Mouse (Mus musculus): ENCODE measurements around the gene Crip2. TPM values are rescaled to one million over a fixed set of nuclear protein-coding genes. Genes with fewer than 3 reads are reported as not detected.
A peak's percentile ranks its signal among the peaks of the same experiment; 100 is the strongest.

Gene Crip2
- polyA plus RNA-seq, 1 experiment, result 178 TPM

GRCm38 (mm10) chr12:113186326-113187010, 46.4 kb downstream of the Crip2 start:
- Histone ChIP-seq H3K27me3 (ENCODE audit: control insufficient read depth, insufficient read depth, low read length) (no peaks in the 10 kb centered on the region), H3K36me3 (ENCODE audit: control insufficient read depth, insufficient read depth, low read length) (no peaks in the 10 kb centered on the region), H3K4me1 (ENCODE audit: control insufficient read depth, insufficient read depth, low read length) (peaks cover 26% of the 10 kb centered on the region), H3K27ac (ENCODE audit: control insufficient read depth, insufficient read depth, low read depth, low read length) (no peak overlapping the region), H3K4me3 (ENCODE audit: control insufficient read depth, low read depth, low read length) (peak overlapping the region; percentile 28; the same call in 1 of the 2 replicates)
- TF ChIP-seq POLR2A (IDR thresholded peaks at IDR 0.05; ENCODE audit: control insufficient read depth, low read depth, low read length), result no peak
- TF ChIP-seq CTCF (IDR thresholded peaks at IDR 0.05; ENCODE audit: control insufficient read depth, insufficient read depth, insufficient replicate concordance, low read depth, low read length), result no peak

GRCm38 (mm10) chr12:113187011-113187375, 47.0 kb downstream of the Crip2 start:
- Histone ChIP-seq H3K36me3 (ENCODE audit: control insufficient read depth, insufficient read depth, low read length) (no peaks in the 10 kb centered on the region), H3K27me3 (ENCODE audit: control insufficient read depth, insufficient read depth, low read length) (no peaks in the 10 kb centered on the region), H3K4me3 (ENCODE audit: control insufficient read depth, low read depth, low read length) (no peak overlapping the region), H3K27ac (ENCODE audit: control insufficient read depth, insufficient read depth, low read depth, low read length) (no peak overlapping the region), H3K4me1 (ENCODE audit: control insufficient read depth, insufficient read depth, low read length) (peaks cover 26% of the 10 kb centered on the region)
- TF ChIP-seq POLR2A (IDR thresholded peaks at IDR 0.05; ENCODE audit: control insufficient read depth, low read depth, low read length) (no peak), CTCF (IDR thresholded peaks at IDR 0.05; ENCODE audit: control insufficient read depth, insufficient read depth, insufficient replicate concordance, low read depth, low read length) (no peak)

GRCm38 (mm10) chr12:113187584-113188295, 47.7 kb downstream of the Crip2 start:
- no peak overlapping the region for H3K27ac ChIP-seq (ENCODE audit: control insufficient read depth, insufficient read depth, low read depth, low read length)
- no peaks in the 10 kb centered on the region for H3K36me3 ChIP-seq (ENCODE audit: control insufficient read depth, insufficient read depth, low read length)
- H3K4me1 ChIP-seq (ENCODE audit: control insufficient read depth, insufficient read depth, low read length), result peaks cover 26% of the 10 kb centered on the region
- H3K27me3 ChIP-seq (ENCODE audit: control insufficient read depth, insufficient read depth, low read length), result no peaks in the 10 kb centered on the region
- TF ChIP-seq POLR2A (IDR thresholded peaks at IDR 0.05; ENCODE audit: control insufficient read depth, low read depth, low read length), result no peak
- TF ChIP-seq CTCF (IDR thresholded peaks at IDR 0.05; ENCODE audit: control insufficient read depth, insufficient read depth, insufficient replicate concordance, low read depth, low read length), result peak; percentile 17; the same call in 1 of the 2 replicates
- H3K4me3 ChIP-seq (ENCODE audit: control insufficient read depth, low read depth, low read length), result peak overlapping the region; percentile 17

- H3K36me3 ChIP-seq (ENCODE audit: control insufficient read depth, insufficient read depth, low read length), result no peaks in the 10 kb centered on the region
- peaks cover 26% of the 10 kb centered on the region for H3K4me1 ChIP-seq (ENCODE audit: control insufficient read depth, insufficient read depth, low read length)
- no peak for TF ChIP-seq POLR2A (IDR thresholded peaks at IDR 0.05; ENCODE audit: control insufficient read depth, low read depth, low read length)
- no peak for TF ChIP-seq CTCF (IDR thresholded peaks at IDR 0.05; ENCODE audit: control insufficient read depth, insufficient read depth, insufficient replicate concordance, low read depth, low read length)
- H3K27ac ChIP-seq (ENCODE audit: control insufficient read depth, insufficient read depth, low read depth, low read length), result no peak overlapping the region
- no peaks in the 10 kb centered on the region for H3K27me3 ChIP-seq (ENCODE audit: control insufficient read depth, insufficient read depth, low read length)
- H3K4me3 ChIP-seq (ENCODE audit: control insufficient read depth, low read depth, low read length), result peak overlapping the region; percentile 17
Observed at GRCm38 (mm10) chr12:113188349-113189055, 48.5 kb downstream of the Crip2 start.

GRCm38 (mm10) chr12:113193423-113193822, 53.4 kb downstream of the Crip2 start:
- Histone ChIP-seq H3K36me3 (ENCODE audit: control insufficient read depth, insufficient read depth, low read length) (no peaks in the 10 kb centered on the region), H3K4me3 (ENCODE audit: control insufficient read depth, low read depth, low read length) (no peak overlapping the region), H3K4me1 (ENCODE audit: control insufficient read depth, insufficient read depth, low read length) (peaks cover 8% of the 10 kb centered on the region), H3K27me3 (ENCODE audit: control insufficient read depth, insufficient read depth, low read length) (no peaks in the 10 kb centered on the region), H3K27ac (ENCODE audit: control insufficient read depth, insufficient read depth, low read depth, low read length) (no peak overlapping the region)
- TF ChIP-seq CTCF (IDR thresholded peaks at IDR 0.05; ENCODE audit: control insufficient read depth, insufficient read depth, insufficient replicate concordance, low read depth, low read length) (no peak), POLR2A (IDR thresholded peaks at IDR 0.05; ENCODE audit: control insufficient read depth, low read depth, low read length) (no peak)

Other genes with a start within 250 kb of the Crip2 start
- 9.4 and 10.9 TPM in 2 replicates for gene Jag2, start 210.5 kb upstream of the Crip2 start, polyA plus RNA-seq (2012; rRNA removed)
- 14.8 and 15.6 TPM in 2 replicates for gene Nudt14, start 198.1 kb upstream of the Crip2 start, polyA plus RNA-seq (2012; rRNA removed)
- gene Btbd6, start 163.8 kb upstream of the Crip2 start, polyA plus RNA-seq (2012; rRNA removed), result 5.5 and 7.5 TPM in 2 replicates
- gene Brf1, start 139.5 kb upstream of the Crip2 start, polyA plus RNA-seq (2012; rRNA removed), result 67.1 and 67.8 TPM in 2 replicates
- 216 and 228 TPM in 2 replicates for gene Pacs2, start 125.7 kb upstream of the Crip2 start, polyA plus RNA-seq (2012; rRNA removed)
- 451 and 544 TPM in 2 replicates for gene Tex22, start 65.7 kb upstream of the Crip2 start, polyA plus RNA-seq (2012; rRNA removed)
- gene Mta1, start 42.0 kb upstream of the Crip2 start, polyA plus RNA-seq (2012; rRNA removed), result 57.9 and 63.9 TPM in 2 replicates
- 30.4 and 106 TPM in 2 replicates for gene Crip1, start 6.1 kb downstream of the Crip2 start, polyA plus RNA-seq (2012; rRNA removed)
- gene Tedc1, start 16.2 kb downstream of the Crip2 start, polyA plus RNA-seq (2012; rRNA removed), result 46.9 and 48.0 TPM in 2 replicates
- 1.0 and 1.3 TPM in 2 replicates for gene Tmem121, start 45.7 kb downstream of the Crip2 start, polyA plus RNA-seq (2012; rRNA removed)